Mouse (Mus musculus) WW6 (cell line): ENCODE measurements around the gene Ern1.
A peak's percentile ranks its signal among the peaks of the same experiment; 100 is the strongest.

Experiments
- DNase-seq: peaks from one replicate; pipeline ENCODE4 v3.0.0-alpha.2; 2013; ENCODE audit warnings: low read depth, low spot score

The Ern1 gene

GRCm38 (mm10) chr11:106391546-106392188 lies 96.0 kb downstream of the Ern1 start:
- DNase-seq: peak; percentile 55

GRCm38 (mm10) chr11:106390757-106391156 lies 96.9 kb downstream of the Ern1 start:
- DNase-seq: no peak

- no peak for DNase-seq
Measured at GRCm38 (mm10) chr11:106389611-106390010, 98.0 kb downstream of the Ern1 start.

- no peak for DNase-seq
Measured at GRCm38 (mm10) chr11:106387791-106388216, 99.8 kb downstream of the Ern1 start, which contains the start of gene Icam2. Icam2 (minus strand) TSS chr11:106388075.

- DNase-seq: no peak
Measured at GRCm38 (mm10) chr11:106387020-106387419, 100.6 kb downstream of the Ern1 start.

GRCm38 (mm10) chr11:106386409-106386808 lies 101.2 kb downstream of the Ern1 start:
- DNase-seq: no peak

GRCm38 (mm10) chr11:106383051-106383790 lies 104.4 kb downstream of the Ern1 start:
- no peak for DNase-seq

GRCm38 (mm10) chr11:106382424-106382823 lies 105.2 kb downstream of the Ern1 start:
- no peak for DNase-seq

GRCm38 (mm10) chr11:106381883-106382282 lies 105.8 kb downstream of the Ern1 start:
- no peak for DNase-seq

- no peak for DNase-seq
Measured at GRCm38 (mm10) chr11:106381011-106381410, 106.6 kb downstream of the Ern1 start.

GRCm38 (mm10) chr11:106374979-106375378 lies 112.7 kb downstream of the Ern1 start:
- no peak for DNase-seq

GRCm38 (mm10) chr11:106374559-106374958 lies 113.1 kb downstream of the Ern1 start:
- DNase-seq: no peak

GRCm38 (mm10) chr11:106373998-106374397 lies 113.7 kb downstream of the Ern1 start:
- no peak for DNase-seq

GRCm38 (mm10) chr11:106366316-106366715 lies 121.3 kb downstream of the Ern1 start:
- DNase-seq: peak; percentile 61

GRCm38 (mm10) chr11:106365366-106365765 lies 122.3 kb downstream of the Ern1 start, which contains the start of gene Prr29:
Prr29 (plus strand) TSS chr11:106365472.
- DNase-seq: no peak

GRCm38 (mm10) chr11:106364712-106365111 lies 122.9 kb downstream of the Ern1 start:
- DNase-seq: no peak

GRCm38 (mm10) chr11:106359350-106359749 lies 128.3 kb downstream of the Ern1 start:
- DNase-seq: peak; percentile 47

- no peak for DNase-seq
Measured at GRCm38 (mm10) chr11:106355382-106356128, 132.1 kb downstream of the Ern1 start.

- DNase-seq: no peak
Measured at GRCm38 (mm10) chr11:106354181-106354580, 133.5 kb downstream of the Ern1 start.

GRCm38 (mm10) chr11:106353188-106353587 lies 134.5 kb downstream of the Ern1 start, which contains the start of gene Scn4a:
Scn4a (minus strand) TSS chr11:106353288.
- DNase-seq: no peak

- DNase-seq: no peak
Measured at GRCm38 (mm10) chr11:106351941-106352340, 135.7 kb downstream of the Ern1 start.

GRCm38 (mm10) chr11:106351253-106351652 lies 136.4 kb downstream of the Ern1 start:
- no peak for DNase-seq
